Mouse (Mus musculus) bone marrow, adult 2 months (tissue): Measurements from ENCODE around the gene Aox2. TPM values are rescaled to one million over a fixed set of nuclear protein-coding genes. Genes with fewer than 3 reads are reported as not detected.

Experiments
- H3K27ac ChIP-seq: fragments of 200-500 bp; 2 replicates; pipeline ENCODE4 v1.5.1; 2012; ENCODE audit warnings: low read depth, mild to moderate bottlenecking, control low read depth, inconsistent platforms, low read length; ENCODE audit not compliant: control insufficient read depth, poor library complexity, insufficient read depth
- H3K4me1 ChIP-seq: fragments of 200-500 bp; 2 replicates; pipeline ENCODE4 v1.6.1; 2011; ENCODE audit warnings: low read length; ENCODE audit not compliant: control insufficient read depth, insufficient read depth
- H3K4me3 ChIP-seq: fragments of 200-500 bp; replicated peaks from 2 replicates; pipeline ENCODE3; 2011; ENCODE audit warnings: mild to moderate bottlenecking, low read depth, low read length, control low read depth; ENCODE audit not compliant: control insufficient read depth
- CTCF ChIP-seq: fragments of 200-500 bp; IDR thresholded peaks from 2 replicates; pipeline ENCODE4 v1.5.1; 2011; ENCODE audit warnings: low read length, control low read depth; ENCODE audit not compliant: control insufficient read depth, insufficient read depth
- POLR2A ChIP-seq: fragments of 200-500 bp; IDR thresholded peaks from 2 replicates; pipeline ENCODE4 v1.6.1; 2011; ENCODE audit warnings: low read depth, mild to moderate bottlenecking, control low read depth, low read length, borderline replicate concordance; ENCODE audit not compliant: control insufficient read depth
- WGBS: fragments of 180-500 bp; shearing (Covaris S2); methylation state at CpG from one replicate; pipeline ENCODE4 v1.1.7; 2018; 5-methylcytosine and 5-hydroxymethylcytosine counted together
- polyA plus RNA-seq: library from polyadenylated mRNA; stranded (reverse); fragments of >200 nt; gene quantifications from 2 replicates; pipeline ENCODE4 v1.2.4, GENCODE M21; 2011; ENCODE audit warnings: low replicate concordance; ENCODE audit not compliant: missing spikeins, insufficient read depth, insufficient read length

Aox2 gene
- polyA plus RNA-seq, 1 experiment, result not detected

- peaks cover 2% of the 10 kb centered on the region; the same call in 1 of the 2 replicates for H3K4me1 ChIP-seq
- no peak for TF ChIP-seq CTCF
- no peak for TF ChIP-seq POLR2A
- no peak overlapping the region for H3K4me3 ChIP-seq
- 78% methylated on average over 8 of the region's 8 CpGs for WGBS
- H3K27ac ChIP-seq, result no peak overlapping the region
Observed at GRCm38 (mm10) chr1:58308594-58308993, 30.5 kb downstream of the Aox2 start.

GRCm38 (mm10) chr1:58309853-58310252 is 31.7 kb downstream of the Aox2 start:
- Histone ChIP-seq H3K4me1 (no peaks in the 10 kb centered on the region; the same call in 1 of the 2 replicates), H3K4me3 (no peak overlapping the region), H3K27ac (no peak overlapping the region)
- TF ChIP-seq POLR2A (no peak), CTCF (no peak)
- WGBS, result 71% methylated on average over 4 of the region's 4 CpGs

GRCm38 (mm10) chr1:58311221-58311864 is 33.2 kb downstream of the Aox2 start:
- WGBS, result 14% methylated on average over 7 of the region's 7 CpGs
- TF ChIP-seq POLR2A, result no peak
- TF ChIP-seq CTCF, result no peak
- Histone ChIP-seq H3K4me3 (no peak overlapping the region), H3K4me1 (no peaks in the 10 kb centered on the region; the same call in 1 of the 2 replicates), H3K27ac (no peak overlapping the region)

- 91% methylated on average over 8 of the region's 8 CpGs for WGBS
- Histone ChIP-seq H3K4me1 (no peaks in the 10 kb centered on the region; the same call in 1 of the 2 replicates), H3K27ac (no peak overlapping the region), H3K4me3 (no peak overlapping the region)
- TF ChIP-seq CTCF, result no peak
- no peak for TF ChIP-seq POLR2A
Observed at GRCm38 (mm10) chr1:58313173-58313572, 35.0 kb downstream of the Aox2 start.

- H3K4me3 ChIP-seq, result no peak overlapping the region
- WGBS, result 53% methylated on average over 6 of the region's 6 CpGs
- no peak overlapping the region for H3K27ac ChIP-seq
- H3K4me1 ChIP-seq, result no peaks in the 10 kb centered on the region; the same call in 1 of the 2 replicates
- no peak for TF ChIP-seq POLR2A
- TF ChIP-seq CTCF, result no peak
Observed at GRCm38 (mm10) chr1:58315532-58315931, 37.4 kb downstream of the Aox2 start.

GRCm38 (mm10) chr1:58333222-58333621 is 55.1 kb downstream of the Aox2 start:
- TF ChIP-seq CTCF (no peak), POLR2A (no peak)
- Histone ChIP-seq H3K27ac (no peak overlapping the region), H3K4me1 (no peaks in the 10 kb centered on the region), H3K4me3 (no peak overlapping the region)
- WGBS, result 9% methylated on average over 4 of the region's 4 CpGs

GRCm38 (mm10) chr1:58339901-58340300 is 61.8 kb downstream of the Aox2 start:
- WGBS, result 77% methylated on average over 1 of the region's 1 CpGs
- H3K4me1 ChIP-seq, result no peaks in the 10 kb centered on the region; the same call in 1 of the 2 replicates
- no peak overlapping the region for H3K27ac ChIP-seq
- TF ChIP-seq CTCF, result no peak
- TF ChIP-seq POLR2A, result no peak
- no peak overlapping the region for H3K4me3 ChIP-seq

GRCm38 (mm10) chr1:58341576-58341975 is 63.5 kb downstream of the Aox2 start:
- 70% methylated on average over 7 of the region's 7 CpGs for WGBS
- Histone ChIP-seq H3K4me3 (no peak overlapping the region), H3K4me1 (no peaks in the 10 kb centered on the region; the same call in 1 of the 2 replicates), H3K27ac (no peak overlapping the region)
- no peak for TF ChIP-seq POLR2A
- no peak for TF ChIP-seq CTCF

GRCm38 (mm10) chr1:58343861-58344260 is 65.7 kb downstream of the Aox2 start:
- Histone ChIP-seq H3K4me1 (no peaks in the 10 kb centered on the region; the same call in 1 of the 2 replicates), H3K27ac (no peak overlapping the region), H3K4me3 (no peak overlapping the region)
- TF ChIP-seq POLR2A (no peak), CTCF (no peak)
- 23% methylated on average over 4 of the region's 4 CpGs for WGBS
